Mouse (Mus musculus): Measurements from ENCODE around the gene Fam83f. TPM values are rescaled to one million over a fixed set of nuclear protein-coding genes. Genes with fewer than 3 reads are reported as not detected.

The Fam83f gene
- under 1 TPM; 0.19 to 0.22 TPM for total RNA-seq (2021)

GRCm38 (mm10) chr15:80671295-80672252, at the start of gene Fam83f:
TSS of gene Fam83f (plus strand) at chr15:80671847.
- peak; percentile 45 to 66 for DNase-seq
- intact Hi-C loops (cut with DNase I): no loop called here

- intact Hi-C loops (cut with DNase I): no loop called here
- no peak for DNase-seq
Observed at GRCm38 (mm10) chr15:80623171-80623837, 48.3 kb upstream of the Fam83f start.

- intact Hi-C loops (cut with DNase I): no loop called here
- DNase-seq: no peak
Observed at GRCm38 (mm10) chr15:80626472-80626871, 45.2 kb upstream of the Fam83f start.

GRCm38 (mm10) chr15:80630147-80630546, 41.5 kb upstream of the Fam83f start:
- intact Hi-C loops (cut with DNase I): no loop called here
- no peak for DNase-seq

GRCm38 (mm10) chr15:80630711-80631110, 40.9 kb upstream of the Fam83f start:
- intact Hi-C loops (cut with DNase I): no loop called here
- DNase-seq: no peak

- intact Hi-C loops (cut with DNase I): no loop called here
- no peak for DNase-seq
Observed at GRCm38 (mm10) chr15:80631311-80631710, 40.3 kb upstream of the Fam83f start.

GRCm38 (mm10) chr15:80632280-80632893, 39.3 kb upstream of the Fam83f start:
- intact Hi-C loops (cut with DNase I): no loop called here
- no peak for DNase-seq

GRCm38 (mm10) chr15:80634391-80635193, 37.1 kb upstream of the Fam83f start:
- peak; percentile 30 to 57 for DNase-seq
- intact Hi-C loops (cut with DNase I): loop anchor here (2.0 kb wide), 1 partner anchor 60 kb away; no protein-coding TSS in a partner anchor

- intact Hi-C loops (cut with DNase I): no loop called here
- DNase-seq: no peak
Observed at GRCm38 (mm10) chr15:80636757-80637372, 34.8 kb upstream of the Fam83f start.

GRCm38 (mm10) chr15:80639071-80639702, 32.5 kb upstream of the Fam83f start:
- intact Hi-C loops (cut with DNase I): no loop called here
- no peak for DNase-seq

GRCm38 (mm10) chr15:80639874-80640273, 31.8 kb upstream of the Fam83f start:
- DNase-seq: no peak
- intact Hi-C loops (cut with DNase I): no loop called here

GRCm38 (mm10) chr15:80641702-80642435, 29.8 kb upstream of the Fam83f start:
- no peak for DNase-seq
- intact Hi-C loops (cut with DNase I): no loop called here

GRCm38 (mm10) chr15:80645006-80645797, 26.4 kb upstream of the Fam83f start:
- intact Hi-C loops (cut with DNase I): no loop called here
- DNase-seq: peak in 1 of 2 experiments; percentile 19

GRCm38 (mm10) chr15:80648977-80649606, 22.6 kb upstream of the Fam83f start:
- intact Hi-C loops (cut with DNase I): no loop called here
- no peak for DNase-seq

- intact Hi-C loops (cut with DNase I): no loop called here
- DNase-seq: no peak
Observed at GRCm38 (mm10) chr15:80650412-80650811, 21.2 kb upstream of the Fam83f start.

- no peak for DNase-seq
- intact Hi-C loops (cut with DNase I): no loop called here
Observed at GRCm38 (mm10) chr15:80653865-80654264, 17.8 kb upstream of the Fam83f start.

- intact Hi-C loops (cut with DNase I): no loop called here
- DNase-seq: no peak
Observed at GRCm38 (mm10) chr15:80658815-80659471, 12.7 kb upstream of the Fam83f start.

Data from heart, postnatal 10 days (tissue).